Mouse (Mus musculus): ENCODE results near the gene Lgals3bp.
A peak's percentile ranks its signal among the peaks of the same experiment; 100 is the strongest.

Gene Lgals3bp

GRCm38 (mm10) chr11:118362971-118363518 lies 38.8 kb downstream of the Lgals3bp start:
- peak; percentile 61 for DNase-seq (ENCODE audit: low read depth, low spot score)

GRCm38 (mm10) chr11:118362501-118362900 lies 39.4 kb downstream of the Lgals3bp start:
- DNase-seq (ENCODE audit: low read depth, low spot score), result no peak

- peak; percentile 66 for DNase-seq (ENCODE audit: low read depth, low spot score)
Observed at GRCm38 (mm10) chr11:118360907-118361341, 41.0 kb downstream of the Lgals3bp start.

- no peak for DNase-seq (ENCODE audit: low read depth, low spot score)
Observed at GRCm38 (mm10) chr11:118360491-118360890, 41.4 kb downstream of the Lgals3bp start.

- no peak for DNase-seq (ENCODE audit: low read depth, low spot score)
Observed at GRCm38 (mm10) chr11:118355640-118356039, 46.3 kb downstream of the Lgals3bp start, which contains the start of gene Timp2. TSS of gene Timp2 (minus strand) at chr11:118355740.

- DNase-seq (ENCODE audit: low read depth, low spot score), result peak; percentile 88
Observed at GRCm38 (mm10) chr11:118355205-118355604, 46.7 kb downstream of the Lgals3bp start.

GRCm38 (mm10) chr11:118354636-118355191 lies 47.2 kb downstream of the Lgals3bp start:
- no peak for DNase-seq (ENCODE audit: low read depth, low spot score)

- no peak for DNase-seq (ENCODE audit: low read depth, low spot score)
Observed at GRCm38 (mm10) chr11:118349494-118349893, 52.4 kb downstream of the Lgals3bp start.

- peak; percentile 77 for DNase-seq (ENCODE audit: low read depth, low spot score)
Observed at GRCm38 (mm10) chr11:118348877-118349276, 53.0 kb downstream of the Lgals3bp start.

GRCm38 (mm10) chr11:118348419-118348818 lies 53.5 kb downstream of the Lgals3bp start:
- DNase-seq (ENCODE audit: low read depth, low spot score), result peak; percentile 51

- DNase-seq (ENCODE audit: low read depth, low spot score), result no peak
Observed at GRCm38 (mm10) chr11:118347911-118348310, 54.0 kb downstream of the Lgals3bp start.

GRCm38 (mm10) chr11:118347391-118347790 lies 54.5 kb downstream of the Lgals3bp start:
- no peak for DNase-seq (ENCODE audit: low read depth, low spot score)

- DNase-seq (ENCODE audit: low read depth, low spot score), result no peak
Observed at GRCm38 (mm10) chr11:118346395-118347096, 55.3 kb downstream of the Lgals3bp start.

GRCm38 (mm10) chr11:118345693-118346092 lies 56.2 kb downstream of the Lgals3bp start:
- no peak for DNase-seq (ENCODE audit: low read depth, low spot score)

GRCm38 (mm10) chr11:118343629-118344028 lies 58.3 kb downstream of the Lgals3bp start:
- DNase-seq (ENCODE audit: low read depth, low spot score), result peak; percentile 58
